Mouse (Mus musculus): ENCODE measurements around the gene Llph. TPM values are rescaled to one million over a fixed set of nuclear protein-coding genes. Genes with fewer than 3 reads are reported as not detected.
"Not testable (repeated sequence)": the region's sequence is repeated elsewhere in the genome, so short reads cannot be mapped to it uniquely, and the experiment has no call there.

Llph gene
- total RNA-seq, 2 experiments from 2014 or later = 15.0 to 16.1 TPM

DNA sequence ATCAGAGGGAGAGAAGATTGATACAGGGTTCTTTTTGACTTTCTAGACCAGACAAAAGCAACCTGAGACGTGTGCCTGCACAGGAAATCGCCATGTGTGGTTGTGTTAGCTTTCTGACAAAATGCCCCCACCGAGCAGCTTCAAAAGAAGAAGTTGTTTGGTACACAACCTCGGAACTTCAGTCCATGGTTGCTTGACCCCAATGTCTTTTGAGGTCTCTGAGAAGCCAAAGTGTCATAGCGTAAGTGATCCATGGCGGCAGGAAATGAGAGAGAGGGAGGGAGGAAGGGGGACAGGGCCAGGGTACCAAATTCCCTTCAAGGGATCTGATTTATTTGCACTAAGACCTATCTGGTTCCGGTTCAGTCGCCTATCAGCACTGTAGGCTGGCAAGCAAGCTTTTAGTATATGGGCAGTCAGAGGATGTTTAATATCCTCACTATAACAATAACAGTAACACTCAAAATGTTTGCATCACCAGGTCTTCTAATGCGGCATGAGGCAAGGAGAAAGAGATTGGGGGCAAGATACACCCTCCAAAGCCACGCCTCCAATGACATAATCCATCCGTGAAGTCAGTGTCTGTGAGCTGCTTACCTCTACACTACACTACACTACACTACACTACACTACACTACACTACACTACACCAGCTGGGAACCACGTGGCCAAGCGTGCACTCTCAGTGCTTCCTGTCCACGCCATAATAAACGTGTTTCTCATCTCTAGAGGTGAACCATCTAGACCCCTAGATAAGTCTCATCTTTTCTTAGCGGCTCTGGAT, 24.2 kb upstream of the Llph start:
- Histone ChIP-seq H3K4me3 (no peak overlapping the region), H3K27ac (no peak overlapping the region)
- DNase-seq (ENCODE audit: low spot score in 2 of 2) = no peak
- TF ChIP-seq CTCF (conservative IDR thresholded peaks at IDR 0.05) = no peak

DNA sequence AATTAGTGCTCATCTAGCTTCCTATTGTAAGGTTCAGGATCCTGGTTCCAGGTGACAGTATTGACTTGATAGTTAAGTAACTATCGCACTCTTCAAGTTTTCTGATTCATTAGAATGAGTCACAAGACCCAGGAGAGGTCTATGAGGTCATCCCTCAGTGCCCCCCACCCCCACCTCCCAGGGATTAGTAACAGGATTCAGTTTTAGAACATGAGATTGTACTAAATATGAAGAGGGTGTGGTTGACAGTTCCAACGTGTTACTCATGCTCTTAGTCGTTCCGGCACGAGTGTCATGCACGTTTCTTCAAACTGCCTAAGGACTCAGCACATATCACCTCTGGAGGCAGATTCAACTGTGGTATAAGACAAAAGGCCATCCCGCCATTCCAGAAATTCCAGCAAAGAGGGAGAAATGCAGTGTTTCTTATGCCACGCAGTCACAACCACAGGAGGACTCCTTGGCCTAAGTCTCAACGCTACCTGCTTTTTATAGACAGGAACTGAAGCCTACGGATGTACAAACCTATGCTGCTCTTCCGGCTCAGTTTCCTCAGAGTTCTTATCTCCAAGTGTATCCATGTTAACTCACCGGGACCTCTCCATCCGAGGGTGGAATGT, 22.2 kb upstream of the Llph start:
- no peak for TF ChIP-seq CTCF (conservative IDR thresholded peaks at IDR 0.05)
- DNase-seq (ENCODE audit: low spot score in 2 of 2) = no peak
- no peak overlapping the region for H3K27ac ChIP-seq
- no peak overlapping the region for H3K4me3 ChIP-seq

GRCm38 (mm10) chr10:120208015-120208414, 18.9 kb upstream of the Llph start:
- no peak for TF ChIP-seq CTCF (conservative IDR thresholded peaks at IDR 0.05)
- H3K4me3 ChIP-seq = no peak overlapping the region
- no peak overlapping the region for H3K27ac ChIP-seq
- no peak for DNase-seq (ENCODE audit: low spot score in 2 of 2)

GRCm38 (mm10) chr10:120208575-120209538, 18.0 kb upstream of the Llph start:
- DNase-seq (ENCODE audit: low spot score in 2 of 2) = peak; percentile 88 to 89
- H3K4me3 ChIP-seq = peak overlapping the region; percentile 79
- peak overlapping the region; percentile 91 for H3K27ac ChIP-seq
- peak; percentile 70 for TF ChIP-seq CTCF (conservative IDR thresholded peaks at IDR 0.05)

DNA sequence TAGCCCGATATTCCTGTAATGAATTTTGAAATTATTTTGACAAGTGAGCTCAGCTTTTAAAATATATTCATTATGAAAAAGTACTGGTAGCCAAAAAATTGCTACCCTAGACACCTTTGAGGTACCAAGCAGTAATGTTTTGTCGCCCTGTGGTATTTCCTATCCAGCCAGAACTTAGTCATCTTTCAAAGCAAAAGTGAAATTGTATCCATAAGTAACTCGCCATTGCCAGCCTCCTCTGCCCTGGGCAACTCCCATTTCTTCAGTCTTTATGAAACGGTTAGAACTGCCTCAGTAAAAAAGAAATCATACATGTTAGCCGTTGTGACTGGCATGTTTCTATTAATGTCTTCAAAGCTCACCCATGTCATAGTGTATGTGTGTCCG, 17.3 kb upstream of the Llph start:
- Histone ChIP-seq H3K4me3 (peak overlapping the region; percentile 79), H3K27ac (no peak overlapping the region)
- no peak for DNase-seq (ENCODE audit: low spot score in 2 of 2)
- no peak for TF ChIP-seq CTCF (conservative IDR thresholded peaks at IDR 0.05)

GRCm38 (mm10) chr10:120210096-120210495, 16.8 kb upstream of the Llph start:
- Histone ChIP-seq H3K27ac (no peak overlapping the region), H3K4me3 (no peak overlapping the region)
- TF ChIP-seq CTCF (conservative IDR thresholded peaks at IDR 0.05) = no peak
- DNase-seq (ENCODE audit: low spot score in 2 of 2) = no peak

- not testable (repeated sequence) for H3K4me3 ChIP-seq
Observed at GRCm38 (mm10) chr10:120217099-120217498, 9.8 kb upstream of the Llph start.

GRCm38 (mm10) chr10:120218996-120219395, 7.9 kb upstream of the Llph start:
- Histone ChIP-seq H3K4me3 (no peak overlapping the region), H3K27ac (no peak overlapping the region)
- TF ChIP-seq CTCF (conservative IDR thresholded peaks at IDR 0.05) = no peak
- DNase-seq (ENCODE audit: low spot score in 2 of 2) = no peak

More at GRCm38 (mm10) chr10:120217099-120217498, 9.8 kb upstream of the Llph start:
- not testable (repeated sequence) for H3K27ac ChIP-seq; DNase-seq (ENCODE audit: low spot score in 2 of 2)

GRCm38 (mm10) chr10:120219578-120220359, 7.1 kb upstream of the Llph start:
- no peak for DNase-seq (ENCODE audit: low spot score in 2 of 2)
- Histone ChIP-seq H3K27ac (no peak overlapping the region), H3K4me3 (no peak overlapping the region)
- no peak for TF ChIP-seq CTCF (conservative IDR thresholded peaks at IDR 0.05)

DNA sequence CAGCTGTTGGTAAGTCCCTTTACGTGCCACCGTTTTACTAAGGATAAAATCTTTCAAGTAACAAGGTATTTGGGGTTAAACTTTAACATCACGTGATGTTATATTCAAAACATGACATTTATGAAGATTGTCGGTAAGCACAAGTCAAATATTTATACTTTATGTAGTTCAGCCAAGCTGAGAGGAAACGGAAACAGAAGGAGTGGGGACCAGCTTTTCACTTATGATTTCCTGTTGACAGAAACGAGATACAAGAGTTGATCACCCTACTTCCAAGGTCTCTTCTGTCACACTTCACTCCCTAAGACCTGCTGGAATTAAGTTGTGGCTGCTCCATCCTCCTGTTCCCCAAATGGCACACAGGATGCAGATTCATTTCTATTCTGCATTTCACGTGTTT, 6.1 kb upstream of the Llph start:
- TF ChIP-seq CTCF (conservative IDR thresholded peaks at IDR 0.05) = no peak
- no peak for DNase-seq (ENCODE audit: low spot score in 2 of 2)
- Histone ChIP-seq H3K27ac (no peak overlapping the region), H3K4me3 (no peak overlapping the region)

DNA sequence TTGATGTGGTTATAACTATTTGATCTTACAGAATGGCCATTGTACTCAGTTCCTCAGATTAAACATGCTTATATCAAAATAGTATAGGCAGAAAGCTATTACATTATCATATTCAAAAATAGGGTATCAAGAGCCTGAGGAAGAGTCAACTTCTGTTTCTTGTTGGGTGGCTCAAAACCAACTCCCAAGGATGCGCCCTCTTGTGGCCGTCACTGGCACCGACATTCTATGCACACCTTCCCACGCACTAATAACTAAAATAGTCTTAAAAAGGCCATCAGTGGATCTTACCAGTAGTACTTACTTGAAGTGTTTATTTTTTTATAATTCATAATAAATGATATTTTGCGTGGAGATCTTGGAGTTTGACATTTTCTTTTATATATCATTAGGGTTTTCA, 4.8 kb downstream of the Llph start:
- DNase-seq (ENCODE audit: low spot score in 2 of 2) = peak; percentile 35 to 61
- no peak overlapping the region for H3K4me3 ChIP-seq
- TF ChIP-seq CTCF (conservative IDR thresholded peaks at IDR 0.05) = peak; percentile 91
- H3K27ac ChIP-seq = no peak overlapping the region

DNA sequence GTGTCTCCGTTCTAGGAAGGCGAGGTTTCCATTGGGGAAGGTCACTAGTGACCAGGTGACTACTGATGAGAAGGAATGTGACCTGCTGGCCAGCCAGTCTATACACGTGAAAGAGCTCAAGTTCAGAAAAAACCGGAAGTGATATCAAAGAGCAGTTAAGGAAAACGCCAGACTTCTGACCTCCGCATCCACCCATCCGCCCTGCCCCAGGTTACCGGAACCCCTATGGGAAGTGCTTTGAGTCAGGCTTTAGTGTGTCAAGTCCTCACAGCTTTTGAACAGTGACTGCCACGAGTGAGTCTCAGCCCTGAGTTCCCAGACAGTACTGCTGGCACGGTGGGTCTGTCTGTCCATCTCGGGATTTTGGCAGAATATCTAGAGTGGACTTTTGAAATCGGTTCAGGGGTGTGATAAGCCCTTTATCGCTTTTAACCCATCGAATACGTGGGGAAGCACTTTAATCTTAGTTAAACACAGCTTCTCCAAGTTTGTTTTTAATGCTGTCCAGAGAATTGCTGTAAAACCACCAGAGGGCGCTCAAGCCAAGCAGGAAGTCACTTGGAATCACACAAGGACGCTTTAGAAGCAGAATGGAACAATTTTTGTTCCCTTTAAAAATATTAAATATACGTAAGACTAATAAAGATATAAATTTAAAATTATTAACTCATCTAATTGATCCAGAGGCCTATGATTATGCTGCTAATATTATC, 6.9 kb downstream of the Llph start:
- no peak overlapping the region for H3K4me3 ChIP-seq
- H3K27ac ChIP-seq = no peak overlapping the region
- peak; percentile 92 for TF ChIP-seq CTCF (conservative IDR thresholded peaks at IDR 0.05)
- peak; percentile 46 to 75 for DNase-seq (ENCODE audit: low spot score in 2 of 2)

Data from layer of hippocampus, adult 2 months (tissue).